Mouse (Mus musculus) erythroblast, embryonic 14.5 days (primary cell): ENCODE data around the gene Sec14l1. TPM values are rescaled to one million over a fixed set of nuclear protein-coding genes. Genes with fewer than 3 reads are reported as not detected.

Experiments
- H3K27me3 ChIP-seq: 2 replicates; pipeline ENCODE4 v1.6.1; 2012; ENCODE audit warnings: inconsistent platforms; ENCODE audit not compliant: control insufficient read depth
- H3K36me3 ChIP-seq: 2 replicates; pipeline ENCODE4 v1.6.1; 2012; ENCODE audit warnings: mild to moderate bottlenecking, inconsistent platforms; ENCODE audit not compliant: control insufficient read depth
- H3K4me1 ChIP-seq: 2 replicates; pipeline ENCODE4 v1.6.1; 2012; ENCODE audit warnings: inconsistent platforms; ENCODE audit not compliant: control insufficient read depth
- H3K4me3 ChIP-seq: replicated peaks from 2 replicates; pipeline ENCODE3; 2012; ENCODE audit warnings: moderate library complexity, mild to moderate bottlenecking, inconsistent platforms
- H3K9me3 ChIP-seq: 2 replicates; pipeline ENCODE4 v1.6.1; 2012; ENCODE audit warnings: low read length, inconsistent platforms, mixed read lengths; ENCODE audit not compliant: control insufficient read depth
- GATA1 ChIP-seq: IDR thresholded peaks from 2 replicates; pipeline ENCODE4 v1.6.1; 2012; ENCODE audit warnings: low read length, inconsistent platforms, mixed read lengths
- TAL1 ChIP-seq: IDR thresholded peaks from 3 replicates; pipeline ENCODE4 v1.6.1; 2012; ENCODE audit warnings: low read length, inconsistent platforms, mixed read lengths
- polyA plus RNA-seq: library from polyadenylated mRNA; stranded (reverse); fragments of >175 nt; gene quantifications from 2 replicates; pipeline ENCODE4 v1.2.3, GENCODE M21; 2012

The Sec14l1 gene
- polyA plus RNA-seq, 1 experiment = 11.2 TPM

DNA sequence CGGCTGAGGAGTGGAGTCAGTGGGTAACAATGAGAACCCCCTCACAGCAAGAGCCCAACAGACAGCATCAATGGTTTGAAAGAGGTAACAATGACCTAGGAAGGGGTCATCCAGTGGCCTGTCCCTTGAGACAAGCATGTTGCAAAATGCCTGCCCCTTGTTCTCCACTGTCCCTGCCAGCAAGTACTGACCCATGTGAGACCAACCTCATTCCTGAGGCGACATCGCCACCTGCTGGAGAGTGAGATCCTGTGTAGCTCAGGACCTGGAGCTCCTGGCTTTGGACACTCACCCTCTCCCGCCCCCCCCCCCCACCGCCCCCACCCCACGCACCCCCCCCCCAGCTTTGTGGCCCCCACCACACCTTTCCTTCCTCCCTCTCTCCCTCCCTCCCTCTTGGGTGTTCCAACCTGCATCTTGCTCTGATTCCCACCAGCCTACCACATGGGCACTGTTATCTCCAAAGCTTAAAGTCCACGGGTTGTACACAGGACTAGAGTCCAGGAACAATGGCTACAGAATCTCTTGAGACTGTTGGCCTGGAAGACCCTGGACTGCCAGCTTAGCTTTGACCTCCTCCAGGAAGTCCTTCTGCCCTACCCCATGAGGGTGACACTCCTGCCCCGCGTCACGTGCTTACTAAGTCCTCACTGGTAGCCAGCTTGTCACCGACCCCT lies 62.5 kb downstream of the Sec14l1 start:
- Histone ChIP-seq H3K36me3 (no peaks in the 10 kb centered on the region), H3K4me1 (no peaks in the 10 kb centered on the region), H3K27me3 (no peaks in the 10 kb centered on the region), H3K9me3 (peaks cover 25% of the 10 kb centered on the region), H3K4me3 (no peak overlapping the region)
- TF ChIP-seq TAL1 = no peak
- TF ChIP-seq GATA1 = no peak

- TF ChIP-seq GATA1 (no peak), TAL1 (no peak)
- H3K4me3 ChIP-seq = no peak overlapping the region
Measured at GRCm38 (mm10) chr11:117179902-117180301, 64.9 kb downstream of the Sec14l1 start.

DNA sequence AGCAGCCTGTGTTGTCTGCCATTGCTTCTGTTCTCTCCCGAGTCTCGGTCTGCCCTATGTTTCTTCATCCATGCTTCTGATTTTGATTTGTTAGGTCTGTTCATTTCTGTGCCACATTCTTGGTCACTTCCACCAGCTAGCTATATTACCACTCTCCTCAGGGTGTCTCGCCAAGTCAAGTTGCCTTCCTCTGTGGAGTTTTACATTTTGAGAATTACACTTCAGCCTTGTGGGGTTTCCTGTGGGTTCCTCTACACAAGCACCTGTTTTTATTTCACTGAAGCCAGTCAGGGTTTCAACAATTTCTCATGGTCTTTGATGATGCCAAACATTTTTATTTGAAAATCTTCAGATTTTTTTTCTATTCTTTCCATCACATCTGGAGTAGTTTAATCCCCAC lies 67.8 kb downstream of the Sec14l1 start:
- H3K27me3 ChIP-seq = no peaks in the 10 kb centered on the region
- H3K9me3 ChIP-seq = peaks cover 27% of the 10 kb centered on the region
- no peak overlapping the region for H3K4me3 ChIP-seq
- no peaks in the 10 kb centered on the region for H3K4me1 ChIP-seq
- no peaks in the 10 kb centered on the region for H3K36me3 ChIP-seq
- no peak for TF ChIP-seq TAL1
- TF ChIP-seq GATA1 = no peak

More at GRCm38 (mm10) chr11:117179902-117180301, 64.9 kb downstream of the Sec14l1 start:
- Histone ChIP-seq H3K27me3 (no peaks in the 10 kb centered on the region), H3K4me1 (no peaks in the 10 kb centered on the region), H3K36me3 (no peaks in the 10 kb centered on the region), H3K9me3 (peaks cover 27% of the 10 kb centered on the region)

DNA sequence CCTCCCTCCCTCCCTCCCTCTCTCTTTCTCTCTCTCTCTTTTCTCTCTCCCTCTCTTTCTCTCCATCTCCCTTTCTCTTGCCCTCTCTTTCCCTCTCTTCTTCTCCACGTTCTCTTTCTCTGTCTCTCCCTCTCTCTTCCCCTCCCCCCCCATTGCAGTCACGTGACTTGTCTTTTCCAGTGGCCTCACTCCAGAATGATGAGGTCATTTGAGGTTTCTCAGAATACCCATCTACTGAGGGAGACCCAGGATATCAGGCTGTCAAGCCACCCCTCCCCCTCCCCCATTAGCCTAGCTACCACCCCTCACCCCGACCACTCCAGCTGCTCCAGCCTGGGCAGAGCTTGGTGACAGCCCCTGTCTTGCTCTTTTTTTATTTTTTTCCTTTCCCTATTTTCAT lies 68.3 kb downstream of the Sec14l1 start:
- no peaks in the 10 kb centered on the region for H3K4me1 ChIP-seq
- H3K27me3 ChIP-seq = no peaks in the 10 kb centered on the region
- peaks cover 27% of the 10 kb centered on the region for H3K9me3 ChIP-seq
- no peak for TF ChIP-seq GATA1
- no peak overlapping the region for H3K4me3 ChIP-seq
- no peaks in the 10 kb centered on the region for H3K36me3 ChIP-seq

DNA sequence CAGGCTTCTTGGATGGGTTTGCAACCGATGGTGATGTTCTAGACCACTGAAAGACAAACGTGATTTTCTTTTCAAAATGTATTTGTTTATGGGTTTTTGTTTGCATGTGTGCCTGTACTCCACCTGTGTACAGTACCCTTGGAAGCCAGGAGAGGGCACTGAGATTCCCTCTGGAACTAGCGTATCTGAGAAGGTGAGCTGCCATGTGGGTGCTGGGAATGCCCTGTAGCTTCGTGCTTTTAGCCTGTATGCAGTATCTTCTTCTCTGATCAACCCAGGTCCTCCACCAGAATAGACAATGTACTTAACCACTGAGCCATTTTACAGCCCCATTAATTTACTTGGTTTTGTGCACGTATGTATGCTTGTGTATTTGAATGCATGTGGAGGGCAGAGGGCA lies 68.9 kb downstream of the Sec14l1 start:
- no peak for TF ChIP-seq GATA1
- no peak for TF ChIP-seq TAL1
- Histone ChIP-seq H3K9me3 (peaks cover 27% of the 10 kb centered on the region), H3K27me3 (no peaks in the 10 kb centered on the region), H3K4me3 (no peak overlapping the region), H3K4me1 (no peaks in the 10 kb centered on the region), H3K36me3 (no peaks in the 10 kb centered on the region)

DNA sequence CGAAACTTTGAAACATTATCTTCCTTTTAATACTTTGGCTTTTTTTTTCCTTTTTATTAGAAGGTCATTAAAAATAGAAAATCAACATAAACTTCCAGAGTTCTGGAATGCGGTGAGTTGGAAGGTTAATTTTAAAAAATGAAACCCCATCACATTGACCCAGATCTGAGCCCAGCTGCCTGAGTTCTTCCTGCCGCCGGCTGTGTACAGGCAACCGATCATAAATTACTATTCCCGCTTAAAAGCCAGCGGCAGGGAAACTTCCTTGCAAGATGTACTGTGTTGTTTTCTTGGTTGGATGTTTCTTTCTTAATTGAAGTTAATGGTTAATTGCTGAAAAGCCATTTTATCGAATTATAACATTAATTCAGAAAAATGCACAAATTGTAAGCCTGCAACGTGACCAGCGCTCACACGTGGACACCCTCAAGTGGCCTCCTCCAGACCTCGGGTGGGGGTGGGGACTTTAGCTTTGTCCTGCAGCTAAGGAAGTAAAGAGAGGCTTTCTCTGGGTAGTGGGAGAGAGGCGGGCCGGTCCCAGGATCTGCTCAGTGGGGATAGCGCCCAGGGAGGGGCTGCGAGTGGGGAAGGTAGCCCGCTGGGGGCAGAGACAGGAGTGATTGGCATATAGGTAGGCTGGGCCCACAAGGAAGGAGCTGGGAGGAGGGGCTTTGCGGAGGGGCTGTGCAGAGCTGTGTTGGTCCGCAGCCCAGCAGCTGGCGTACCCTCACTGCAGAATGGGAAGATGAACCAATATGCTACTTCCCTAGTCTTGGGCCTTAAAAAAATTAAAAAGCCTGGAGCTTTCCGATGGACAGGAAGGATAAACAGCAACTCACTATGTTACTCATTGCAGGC lies 70.3 kb downstream of the Sec14l1 start:
- no peaks in the 10 kb centered on the region for H3K27me3 ChIP-seq
- TF ChIP-seq GATA1 = no peak
- no peak for TF ChIP-seq TAL1
- peaks cover 19% of the 10 kb centered on the region for H3K9me3 ChIP-seq
- H3K4me1 ChIP-seq = no peaks in the 10 kb centered on the region
- no peak overlapping the region for H3K4me3 ChIP-seq
- no peaks in the 10 kb centered on the region for H3K36me3 ChIP-seq

- no peaks in the 10 kb centered on the region for H3K4me1 ChIP-seq
- H3K36me3 ChIP-seq = no peaks in the 10 kb centered on the region
- H3K9me3 ChIP-seq = no peaks in the 10 kb centered on the region
- TF ChIP-seq GATA1 (no peak), TAL1 (no peak)
- H3K27me3 ChIP-seq = no peaks in the 10 kb centered on the region
- no peak overlapping the region for H3K4me3 ChIP-seq
Measured at GRCm38 (mm10) chr11:117191524-117191923, 76.6 kb downstream of the Sec14l1 start.

DNA sequence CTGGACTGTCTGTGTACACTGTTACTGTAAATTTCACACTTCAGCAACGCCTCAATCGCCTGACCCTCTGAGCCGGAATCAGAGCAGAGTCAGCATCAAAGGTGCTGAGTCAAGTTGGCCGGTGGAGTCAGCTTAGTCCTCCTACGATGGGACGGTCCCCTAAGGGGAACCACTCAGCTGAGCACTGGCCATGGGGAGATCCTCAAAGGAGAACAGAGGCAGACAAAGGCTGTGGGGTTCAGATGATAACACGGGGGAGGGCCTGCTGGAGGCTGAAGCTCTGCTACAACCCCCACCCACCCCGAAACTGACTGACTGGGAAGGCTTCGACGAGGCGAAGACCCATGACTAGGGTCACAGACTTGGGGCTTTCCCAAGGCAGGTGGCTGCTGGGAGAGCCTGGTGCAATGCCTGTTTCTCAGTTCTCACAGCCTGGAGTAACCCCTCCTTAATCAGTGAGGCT lies 79.5 kb downstream of the Sec14l1 start:
- Histone ChIP-seq H3K36me3 (no peaks in the 10 kb centered on the region), H3K9me3 (no peaks in the 10 kb centered on the region), H3K4me1 (no peaks in the 10 kb centered on the region), H3K4me3 (no peak overlapping the region), H3K27me3 (peaks cover 14% of the 10 kb centered on the region)
- TF ChIP-seq TAL1 (no peak), GATA1 (no peak)

- Histone ChIP-seq H3K4me3 (no peak overlapping the region), H3K27me3 (peaks cover 24% of the 10 kb centered on the region), H3K4me1 (no peaks in the 10 kb centered on the region), H3K36me3 (no peaks in the 10 kb centered on the region), H3K9me3 (no peaks in the 10 kb centered on the region)
- no peak for TF ChIP-seq GATA1
- no peak for TF ChIP-seq TAL1
Measured at GRCm38 (mm10) chr11:117195616-117196015, 80.6 kb downstream of the Sec14l1 start.
